ENCODE assay signal across 8 mouse cellular contexts in genomic region chr5:115133358-115134066, GRCm38 (mm10). TPM values are rescaled to one million over a fixed set of nuclear protein-coding genes. Genes with fewer than 3 reads are reported as not detected.
A peak's percentile ranks its signal among the peaks of the same experiment; 100 is the strongest.
DNase-seq lines count a peak whose midpoint lies in the region; ATAC-seq and TF ChIP-seq lines count a peak whose summit lies in the region.

No protein-coding gene starts in this region.

- H3K9me3 ChIP-seq in forebrain, postnatal 0 days (ENCODE audit: low read length) = no peaks in the 10 kb centered on the region
- no peaks in the 10 kb centered on the region for H3K9me3 ChIP-seq in liver, embryonic 14.5 days (ENCODE audit: control insufficient read depth, low read length)

- no peak for DNase-seq in cerebellum, adult 2 months
- no peak for DNase-seq in cerebellum, postnatal 36 days
- DNase-seq in 3T3-L1 (ENCODE audit: low read depth, low spot score) = peak; percentile 33
- no peak for DNase-seq in forebrain, postnatal 0 days
- DNase-seq in liver, embryonic 14.5 days (ENCODE audit: low read depth in 3 of 3, low spot score in 3 of 3) = no peak
- no peak for DNase-seq in ovary, postnatal 36 days (ENCODE audit: low spot score)
- DNase-seq in urinary bladder, adult 18-20 months (ENCODE audit: low spot score in 2 of 2) = no peak
- no peak for DNase-seq in urinary bladder, postnatal 10 days (ENCODE audit: low spot score)

- no peak for ATAC-seq in forebrain, postnatal 0 days
- no peak for ATAC-seq in liver, embryonic 14.5 days (ENCODE audit: insufficient read depth)

- peak overlapping the region; percentile 80; the same call in 1 of the 2 replicates for H3K9ac ChIP-seq in forebrain, postnatal 0 days
- H3K9ac ChIP-seq in liver, embryonic 14.5 days (replicated peaks) = no peak overlapping the region

- no peak for TF ChIP-seq CTCF in cerebellum, adult 2 months (IDR thresholded peaks at IDR 0.05; ENCODE audit: borderline replicate concordance, insufficient read depth, low read depth, low read length)
- TF ChIP-seq CTCF in forebrain, postnatal 0 days (IDR thresholded peaks at IDR 0.05; ENCODE audit: low read depth) = no peak
- TF ChIP-seq CTCF in liver, embryonic 14.5 days (IDR thresholded peaks at IDR 0.05; ENCODE audit: low read depth) = no peak

- peaks cover 8% of the 10 kb centered on the region for H3K4me1 ChIP-seq in cerebellum, adult 2 months (ENCODE audit: control insufficient read depth, insufficient read depth, low read length)
- H3K4me1 ChIP-seq in forebrain, postnatal 0 days (ENCODE audit: insufficient read depth) = peaks cover 13% of the 10 kb centered on the region; the same call in 1 of the 2 replicates
- H3K4me1 ChIP-seq in liver, embryonic 14.5 days (replicated peaks; ENCODE audit: control insufficient read depth in 2 of 2, insufficient read depth in 2 of 2, low read length in 1 of 2) = peaks cover 0 to 7% of the 10 kb centered on the region in 2 experiments; a peak in 2 of 4 replicates

- H3K27ac ChIP-seq in cerebellum, adult 2 months (ENCODE audit: insufficient read depth, low read length) = no peak overlapping the region
- H3K27ac ChIP-seq in forebrain, postnatal 0 days (ENCODE audit: low read depth, low read length) = no peak overlapping the region
- no peak overlapping the region for H3K27ac ChIP-seq in liver, embryonic 14.5 days

- no peak for TF ChIP-seq POLR2A in cerebellum, adult 2 months (IDR thresholded peaks at IDR 0.05; ENCODE audit: borderline replicate concordance, insufficient read depth, low read length)

- 49% methylated on average over 6 of the region's 6 CpGs for WGBS in cerebellum, adult 2 months
- WGBS in forebrain, postnatal 0 days = 57% methylated on average over 6 of the region's 6 CpGs
- 61% methylated on average over 6 of the region's 6 CpGs for WGBS in liver, embryonic 14.5 days (ENCODE audit: insufficient replicate concordance)

- peaks cover 13% of the 10 kb centered on the region for H3K36me3 ChIP-seq in forebrain, postnatal 0 days (ENCODE audit: insufficient read depth)
- no peaks in the 10 kb centered on the region; the same call in 1 of the 2 replicates for H3K36me3 ChIP-seq in liver, embryonic 14.5 days (replicated peaks; ENCODE audit: control insufficient read depth, insufficient read depth, low read depth)

- peak overlapping the region; percentile 81 for H3K4me3 ChIP-seq in cerebellum, adult 2 months (replicated peaks; ENCODE audit: insufficient read depth, low read depth, low read length)
- peak overlapping the region; percentile 90 for H3K4me3 ChIP-seq in forebrain, postnatal 0 days (ENCODE audit: low read depth, low read length)
- H3K4me3 ChIP-seq in liver, embryonic 14.5 days (ENCODE audit: insufficient read depth in 1 of 2, low read depth in 2 of 2, low read length in 2 of 2) = peak overlapping the region; percentile 18 to 76; a peak in 3 of 4 replicates

- no peaks in the 10 kb centered on the region for H3K27me3 ChIP-seq in cerebellum, adult 2 months (ENCODE audit: control insufficient read depth, insufficient read depth, low read length)
- H3K27me3 ChIP-seq in forebrain, postnatal 0 days (ENCODE audit: insufficient read depth, low read length) = no peaks in the 10 kb centered on the region
- no peaks in the 10 kb centered on the region for H3K27me3 ChIP-seq in liver, embryonic 14.5 days (ENCODE audit: control insufficient read depth, insufficient read depth, low read length)

- no peak for TF ChIP-seq EP300 in liver, embryonic 14.5 days (IDR thresholded peaks at IDR 0.05; ENCODE audit: low read depth)

- H3K4me2 ChIP-seq in forebrain, postnatal 0 days (ENCODE audit: low read depth) = peak overlapping the region; percentile 91
- peak overlapping the region; percentile 76 for H3K4me2 ChIP-seq in liver, embryonic 14.5 days (ENCODE audit: low read depth)

RNA-seq across cellular contexts. Expression of gene Unc119b, which starts 1.3 kb away (rescaled TPM):
- 34.0 and 36.1 TPM in 2 replicates for polyA plus RNA-seq in cerebellum, adult 2 months (2012; rRNA removed)
- 24.7 and 27.2 TPM in 2 replicates for total RNA-seq in forebrain, postnatal 0 days (2014; rRNA removed)
- 17.4 and 20.3 TPM in 2 replicates for polyA plus RNA-seq in forebrain, postnatal 0 days (2015; fragmentation: Nextera tagmentation; extraction: Ambion mirVana)
- polyA plus RNA-seq in liver, embryonic 14.5 days (2012; rRNA removed) = 6.2 and 6.3 TPM in 2 replicates
- polyA plus RNA-seq in liver, embryonic 14.5 days (2014; fragmentation: Nextera tagmentation; extraction: Ambion mirVana) = 5.6 and 7.5 TPM in 2 replicates

RNA-seq across cellular contexts. Expression of gene Acads, which starts 14.4 kb away (rescaled TPM):
- polyA plus RNA-seq in cerebellum, adult 2 months (2012; rRNA removed) = 14.9 and 16.1 TPM in 2 replicates
- 11.8 and 13.9 TPM in 2 replicates for total RNA-seq in forebrain, postnatal 0 days (2014; rRNA removed)
- polyA plus RNA-seq in forebrain, postnatal 0 days (2015; fragmentation: Nextera tagmentation; extraction: Ambion mirVana) = 12.1 and 12.5 TPM in 2 replicates
- polyA plus RNA-seq in liver, embryonic 14.5 days (2012; rRNA removed) = 26.0 and 26.4 TPM in 2 replicates
- 21.2 and 22.9 TPM in 2 replicates for polyA plus RNA-seq in liver, embryonic 14.5 days (2014; fragmentation: Nextera tagmentation; extraction: Ambion mirVana)

RNA-seq across cellular contexts. Expression of gene Mlec, which starts 24.5 kb away (rescaled TPM):
- polyA plus RNA-seq in cerebellum, adult 2 months (2012; rRNA removed) = 66.0 and 80.2 TPM in 2 replicates
- total RNA-seq in forebrain, postnatal 0 days (2014; rRNA removed) = 49.9 and 58.6 TPM in 2 replicates
- 8.4 and 15.7 TPM in 2 replicates for polyA plus RNA-seq in forebrain, postnatal 0 days (2015; fragmentation: Nextera tagmentation; extraction: Ambion mirVana)
- polyA plus RNA-seq in liver, embryonic 14.5 days (2012; rRNA removed) = 22.3 and 34.1 TPM in 2 replicates
- 13.9 and 16.1 TPM in 2 replicates for polyA plus RNA-seq in liver, embryonic 14.5 days (2014; fragmentation: Nextera tagmentation; extraction: Ambion mirVana)

RNA-seq across cellular contexts. Expression of gene Gm10401, which starts 35.4 kb away (rescaled TPM):
- not detected in 2 replicates for polyA plus RNA-seq in cerebellum, adult 2 months (2012; rRNA removed)
- total RNA-seq in forebrain, postnatal 0 days (2014; rRNA removed) = not detected in 2 replicates
- 32.5 and 44.0 TPM in 2 replicates for polyA plus RNA-seq in forebrain, postnatal 0 days (2015; fragmentation: Nextera tagmentation; extraction: Ambion mirVana)
- polyA plus RNA-seq in liver, embryonic 14.5 days (2012; rRNA removed) = 0.07 TPM in 1 of 2 replicates, not detected in the other
- polyA plus RNA-seq in liver, embryonic 14.5 days (2014; fragmentation: Nextera tagmentation; extraction: Ambion mirVana) = 11.9 and 14.0 TPM in 2 replicates
